Mouse (Mus musculus) gastrocnemius, adult 8-10 months (tissue): ENCODE measurements around the gene Nr2f2. TPM values are rescaled to one million over a fixed set of nuclear protein-coding genes. Genes with fewer than 3 reads are reported as not detected.

Source experiments
- DNase-seq, 2 experiments: peaks; one replicate each; pipeline ENCODE4 v3.0.0; 2022; ENCODE audit warnings: low spot score in 2 of 2
- total RNA-seq, 4 experiments: library from RNA; stranded (reverse); gene quantifications; 2 replicates each; pipeline ENCODE4 v1.2.4; 2022

Gene Nr2f2
- total RNA-seq, 4 experiments from 2014 or later: 18.0 to 21.0 (median 20.2) TPM

- DNase-seq: no peak
Observed at GRCm38 (mm10) chr7:70366808-70367095, 217 bp upstream of the Nr2f2 start.

- DNase-seq: no peak
Observed at GRCm38 (mm10) chr7:70365401-70365811, 1.1 kb downstream of the Nr2f2 start.

GRCm38 (mm10) chr7:70364798-70365197, 1.7 kb downstream of the Nr2f2 start:
- no peak for DNase-seq

GRCm38 (mm10) chr7:70363351-70363750, 3.2 kb downstream of the Nr2f2 start:
- DNase-seq: no peak

- no peak for DNase-seq
Observed at GRCm38 (mm10) chr7:70362526-70363170, 3.9 kb downstream of the Nr2f2 start.

GRCm38 (mm10) chr7:70361383-70362364, 4.9 kb downstream of the Nr2f2 start:
- peak; percentile 81 to 91 for DNase-seq

GRCm38 (mm10) chr7:70360611-70361382, 5.7 kb downstream of the Nr2f2 start:
- DNase-seq: peak in 1 of 2 experiments; percentile 36

GRCm38 (mm10) chr7:70359791-70360581, 6.5 kb downstream of the Nr2f2 start:
- DNase-seq: peak in 1 of 2 experiments; percentile 39

GRCm38 (mm10) chr7:70358848-70359591, 7.5 kb downstream of the Nr2f2 start:
- peak in 1 of 2 experiments; percentile 36 for DNase-seq

- DNase-seq: no peak
Observed at GRCm38 (mm10) chr7:70358020-70358847, 8.3 kb downstream of the Nr2f2 start.

GRCm38 (mm10) chr7:70357516-70358019, 9.0 kb downstream of the Nr2f2 start:
- no peak for DNase-seq

GRCm38 (mm10) chr7:70356691-70357515, 9.6 kb downstream of the Nr2f2 start:
- no peak for DNase-seq

GRCm38 (mm10) chr7:70355691-70356568, 10.6 kb downstream of the Nr2f2 start:
- no peak for DNase-seq

- no peak for DNase-seq
Observed at GRCm38 (mm10) chr7:70355357-70355620, 11.2 kb downstream of the Nr2f2 start.

- DNase-seq: no peak
Observed at GRCm38 (mm10) chr7:70354606-70355356, 11.8 kb downstream of the Nr2f2 start.

- DNase-seq: no peak
Observed at GRCm38 (mm10) chr7:70353151-70353550, 13.4 kb downstream of the Nr2f2 start.

GRCm38 (mm10) chr7:70352617-70353016, 13.9 kb downstream of the Nr2f2 start:
- no peak for DNase-seq
